Mouse (Mus musculus) MEL (cell line): ENCODE data around the gene Gm9945. TPM values are rescaled to one million over a fixed set of nuclear protein-coding genes. Genes with fewer than 3 reads are reported as not detected.

Source experiments
- DNase-seq: peaks from one replicate; pipeline ENCODE4 v3.0.0; 2011; ENCODE audit warnings: low read depth, low spot score
- H3K27ac ChIP-seq: 2 replicates; pipeline ENCODE4 v1.5.1; 2012; ENCODE audit warnings: low read depth, mild to moderate bottlenecking, control low read depth, low read length, moderate library complexity; ENCODE audit not compliant: control insufficient read depth
- H3K27me3 ChIP-seq, 2 experiments: fragments of 150-350 bp in 1 of 2; sonication (generic) in 1 of 2; 2 replicates each; pipeline ENCODE4 v1.6.1; 2012; ENCODE audit warnings: low read length in 2 of 2, mild to moderate bottlenecking in 2 of 2, improper control_type of control experiment in 1 of 2, moderate library complexity in 1 of 2; ENCODE audit not compliant: insufficient read depth in 2 of 2, control insufficient read depth in 1 of 2
- H3K36me3 ChIP-seq, 2 experiments: 2 replicates each; pipeline ENCODE4 v1.6.1; 2012 to 2014; ENCODE audit warnings: low read length in 2 of 2, improper control_type of control experiment in 1 of 2, inconsistent platforms in 1 of 2, mild to moderate bottlenecking in 1 of 2; ENCODE audit not compliant: insufficient read depth in 2 of 2, control insufficient read depth in 1 of 2
- H3K4me1 ChIP-seq, 2 experiments: fragments of 150-350 bp in 1 of 2; sonication (generic) in 1 of 2; 2 replicates each; pipeline ENCODE4 v1.6.1; 2012; ENCODE audit warnings: low read length in 2 of 2, improper control_type of control experiment in 1 of 2, mild to moderate bottlenecking in 1 of 2; ENCODE audit not compliant: insufficient read depth in 2 of 2, control insufficient read depth in 1 of 2
- H3K4me3 ChIP-seq, 2 experiments: fragments of 150-350 bp in 1 of 2; sonication (generic) in 1 of 2; 2 replicates each; pipeline ENCODE4 v1.5.1; 2012; ENCODE audit warnings: low read depth in 2 of 2, low read length in 2 of 2, mild to moderate bottlenecking in 2 of 2, moderate library complexity in 2 of 2, control low read depth in 1 of 2, improper control_type of control experiment in 1 of 2; ENCODE audit not compliant: control insufficient read depth in 1 of 2, insufficient read depth in 1 of 2
- H3K79me2 ChIP-seq: 2 replicates; pipeline ENCODE4 v1.6.1; 2012; ENCODE audit warnings: mild to moderate bottlenecking, low read length, moderate library complexity; ENCODE audit not compliant: control insufficient read depth, poor library complexity, insufficient read depth
- H3K9ac ChIP-seq: 2 replicates; pipeline ENCODE4 v1.6.1; 2012; ENCODE audit warnings: low read depth, mild to moderate bottlenecking, control low read depth, low read length, moderate library complexity; ENCODE audit not compliant: control insufficient read depth, poor library complexity, severe bottlenecking
- H3K9me3 ChIP-seq: fragments of 150-350 bp; sonication (generic); replicated peaks from 2 replicates; pipeline ENCODE4 v1.6.1; 2012; ENCODE audit warnings: mild to moderate bottlenecking, low read length, improper control_type of control experiment, moderate library complexity; ENCODE audit not compliant: insufficient read depth
- BHLHE40 ChIP-seq: IDR thresholded peaks from 2 replicates; pipeline ENCODE4 v1.6.1; 2012; ENCODE audit warnings: low read depth, mild to moderate bottlenecking, inconsistent platforms, low read length, improper control_type of control experiment, borderline replicate concordance
- CHD1 ChIP-seq: IDR thresholded peaks from 2 replicates; pipeline ENCODE4 v1.6.1; 2012; ENCODE audit warnings: low read depth, mild to moderate bottlenecking, inconsistent platforms, low read length, improper control_type of control experiment
- CHD2 ChIP-seq: IDR thresholded peaks from 2 replicates; pipeline ENCODE4 v1.6.1; 2011; ENCODE audit warnings: low read length, improper control_type of control experiment
- CTCF ChIP-seq, 3 experiments: IDR thresholded peaks in 2 of 3; conservative IDR thresholded peaks in 1 of 3; 2 replicates each; pipeline ENCODE4 v1.5.1; 2011 to 2012; ENCODE audit warnings: low read length in 3 of 3, low read depth in 2 of 3, mild to moderate bottlenecking in 2 of 3, improper control_type of control experiment in 1 of 3, inconsistent platforms in 1 of 3, mixed read lengths in 1 of 3, moderate library complexity in 1 of 3; ENCODE audit not compliant: control insufficient read depth in 1 of 3, insufficient read depth in 1 of 3, poor library complexity in 1 of 3, severe bottlenecking in 1 of 3
- ELF1 ChIP-seq: IDR thresholded peaks from 2 replicates; pipeline ENCODE4 v1.6.1; 2014; ENCODE audit warnings: low read depth, mild to moderate bottlenecking, inconsistent platforms, low read length, improper control_type of control experiment, moderate library complexity
- ETS1 ChIP-seq: IDR thresholded peaks from 2 replicates; pipeline ENCODE4 v1.6.1; 2012; ENCODE audit warnings: low read depth, mild to moderate bottlenecking, inconsistent platforms, low read length, improper control_type of control experiment, moderate library complexity
- MYB ChIP-seq: IDR thresholded peaks from 2 replicates; pipeline ENCODE4 v1.6.1; 2011; ENCODE audit warnings: mild to moderate bottlenecking, low read depth, low read length, improper control_type of control experiment
- NRF1 ChIP-seq: IDR thresholded peaks from 2 replicates; pipeline ENCODE4 v1.6.1; 2014; ENCODE audit warnings: low read depth, mild to moderate bottlenecking, inconsistent platforms, low read length, improper control_type of control experiment, moderate library complexity; ENCODE audit not compliant: poor library complexity, insufficient read depth, severe bottlenecking
- POLR2AphosphoS2 ChIP-seq: IDR thresholded peaks from 2 replicates; pipeline ENCODE4 v1.6.1; 2011; ENCODE audit warnings: low read length, improper control_type of control experiment
- POLR2AphosphoS5 ChIP-seq: IDR thresholded peaks from 2 replicates; pipeline ENCODE4 v1.6.1; 2012; ENCODE audit warnings: low read depth, borderline replicate concordance, mild to moderate bottlenecking, inconsistent platforms, low read length, moderate library complexity, mixed read lengths
- RAD21 ChIP-seq: IDR thresholded peaks from 2 replicates; pipeline ENCODE4 v1.6.1; 2011; ENCODE audit warnings: mild to moderate bottlenecking, low read depth, low read length, improper control_type of control experiment
- ZKSCAN1 ChIP-seq: IDR thresholded peaks from 2 replicates; pipeline ENCODE4 v1.6.1; 2012; ENCODE audit warnings: low read depth, mild to moderate bottlenecking, inconsistent platforms, low read length, improper control_type of control experiment, moderate library complexity
- polyA plus RNA-seq, 2 experiments: library from polyadenylated mRNA; stranded (reverse) in 1 of 2; unstranded in 1 of 2; fragments of >175 nt in 1 of 2; fragments of >200 nt in 1 of 2; gene quantifications; 2 replicates each; pipeline versions ENCODE4 v1.2.1 to v1.2.4; 2012; ENCODE audit warnings: low replicate concordance in 2 of 2, low read depth in 1 of 2; ENCODE audit not compliant: insufficient read length in 2 of 2, insufficient read depth in 1 of 2, missing spikeins in 1 of 2
- total RNA-seq: library from RNA; depleted of rRNA; stranded (reverse); fragments of 300-350 nt; gene quantifications from 2 replicates; pipeline ENCODE4 v1.2.3, GENCODE M21; 2012

Gene Gm9945
- total and polyA plus RNA-seq, 3 experiments, result not detected

GRCm38 (mm10) chr11:53505026-53505663, 25.2 kb downstream of the Gm9945 start:
- Histone ChIP-seq H3K36me3 (peaks cover 0 to 10% of the 10 kb centered on the region in 2 experiments; a peak in 2 of 4 replicates), H3K27ac (no peak overlapping the region), H3K4me1 (peaks cover 6 to 10% of the 10 kb centered on the region in 2 experiments; a peak in 3 of 4 replicates), H3K79me2 (no peaks in the 10 kb centered on the region), H3K9me3 (no peaks in the 10 kb centered on the region), H3K4me3 (no peak overlapping the region), H3K9ac (no peak overlapping the region), H3K27me3 (no peaks in the 10 kb centered on the region)
- no peak for DNase-seq
- TF ChIP-seq CHD1 (no peak), MYB (no peak), POLR2AphosphoS2 (no peak), NRF1 (no peak), CTCF (IDR thresholded peaks at IDR 0.05 in 2 of 3, conservative IDR thresholded peaks at IDR 0.05 in 1 of 3; ENCODE audit: control insufficient read depth in 1 of 3, insufficient read depth in 1 of 3, low read depth in 2 of 3, low read length in 3 of 3, poor library complexity in 1 of 3, severe bottlenecking in 1 of 3) (no peak), CHD2 (no peak), ETS1 (no peak), BHLHE40 (no peak)

- H3K4me3 ChIP-seq, result no peak overlapping the region
- H3K4me1 ChIP-seq, result peaks cover under 1 to 7% of the 10 kb centered on the region in 2 experiments; a peak in 2 of 4 replicates
- no peaks in the 10 kb centered on the region for H3K79me2 ChIP-seq
- H3K9ac ChIP-seq, result no peak overlapping the region
- H3K9me3 ChIP-seq, result no peaks in the 10 kb centered on the region
- peaks cover 0 to 5% of the 10 kb centered on the region in 2 experiments; a peak in 2 of 4 replicates for H3K36me3 ChIP-seq
- 0 out of 4 replicates have a peak, but pooled peaks cover 0 to 2% of the 10 kb centered on the region in 2 experiments for H3K27me3 ChIP-seq
- TF ChIP-seq ELF1, result no peak
- no peak for TF ChIP-seq CHD2
- no peak for TF ChIP-seq ZKSCAN1
- TF ChIP-seq ETS1, result no peak
- no peak for TF ChIP-seq POLR2AphosphoS5
- TF ChIP-seq CHD1, result no peak
- H3K27ac ChIP-seq, result no peak overlapping the region
- no peak for DNase-seq
Observed at GRCm38 (mm10) chr11:53507098-53507805, 27.3 kb downstream of the Gm9945 start.

GRCm38 (mm10) chr11:53508152-53508551, 28.2 kb downstream of the Gm9945 start:
- Histone ChIP-seq H3K27ac (no peak overlapping the region), H3K27me3 (0 out of 4 replicates have a peak, but pooled peaks cover 0 to 2% of the 10 kb centered on the region in 2 experiments), H3K4me1 (peaks cover 0 to 7% of the 10 kb centered on the region in 2 experiments; a peak in 1 of 4 replicates), H3K79me2 (no peaks in the 10 kb centered on the region), H3K9me3 (no peaks in the 10 kb centered on the region), H3K4me3 (no peak overlapping the region), H3K36me3 (0 out of 4 replicates have a peak, but pooled peaks cover 0 to 2% of the 10 kb centered on the region in 2 experiments), H3K9ac (no peak overlapping the region)
- no peak for TF ChIP-seq RAD21
- DNase-seq, result no peak
